Mouse (Mus musculus) MEL (cell line): Measurements from ENCODE around the gene Tut4.

Source experiments
- BHLHE40 ChIP-seq: IDR thresholded peaks from 2 replicates; pipeline ENCODE4 v1.6.1; 2012; ENCODE audit warnings: low read depth, mild to moderate bottlenecking, inconsistent platforms, low read length, improper control_type of control experiment, borderline replicate concordance
- CTCF ChIP-seq, 3 experiments: IDR thresholded peaks in 2 of 3; conservative IDR thresholded peaks in 1 of 3; 2 replicates each; pipeline ENCODE4 v1.5.1; 2011 to 2012; ENCODE audit warnings: low read length in 3 of 3, low read depth in 2 of 3, mild to moderate bottlenecking in 2 of 3, improper control_type of control experiment in 1 of 3, inconsistent platforms in 1 of 3, mixed read lengths in 1 of 3, moderate library complexity in 1 of 3; ENCODE audit not compliant: control insufficient read depth in 1 of 3, insufficient read depth in 1 of 3, poor library complexity in 1 of 3, severe bottlenecking in 1 of 3
- E2F4 ChIP-seq: IDR thresholded peaks from 2 replicates; pipeline ENCODE4 v1.6.1; 2011; ENCODE audit warnings: low read depth, low read length, improper control_type of control experiment, borderline replicate concordance
- ELF1 ChIP-seq: IDR thresholded peaks from 2 replicates; pipeline ENCODE4 v1.6.1; 2014; ENCODE audit warnings: low read depth, mild to moderate bottlenecking, inconsistent platforms, low read length, improper control_type of control experiment, moderate library complexity
- EP300 ChIP-seq, 2 experiments: IDR thresholded peaks; 2 replicates each; pipeline ENCODE4 v1.6.1; 2011; ENCODE audit warnings: improper control_type of control experiment in 2 of 2, low read length in 2 of 2, low read depth in 1 of 2, mild to moderate bottlenecking in 1 of 2
- MAX ChIP-seq: IDR thresholded peaks from 2 replicates; pipeline ENCODE4 v1.6.1; 2011; ENCODE audit warnings: low read length, improper control_type of control experiment
- MAZ ChIP-seq: IDR thresholded peaks from 2 replicates; pipeline ENCODE4 v1.6.1; 2012; ENCODE audit warnings: low read depth, mild to moderate bottlenecking, inconsistent platforms, low read length, improper control_type of control experiment
- POLR2A ChIP-seq, 2 experiments: IDR thresholded peaks; 2 replicates each; pipeline ENCODE4 v1.6.1; 2011 to 2012; ENCODE audit warnings: low read length in 2 of 2, mild to moderate bottlenecking in 2 of 2, control low read depth in 1 of 2, improper control_type of control experiment in 1 of 2, low read depth in 1 of 2, moderate library complexity in 1 of 2; ENCODE audit not compliant: control insufficient read depth in 1 of 2, insufficient read depth in 1 of 2, poor library complexity in 1 of 2
- TCF12 ChIP-seq: IDR thresholded peaks from 2 replicates; pipeline ENCODE4 v1.6.1; 2014; ENCODE audit warnings: low read depth, mild to moderate bottlenecking, inconsistent platforms, low read length, improper control_type of control experiment, moderate library complexity
- USF1 ChIP-seq: IDR thresholded peaks from 2 replicates; pipeline ENCODE4 v1.6.1; 2014; ENCODE audit warnings: low read depth, mild to moderate bottlenecking, inconsistent platforms, low read length, improper control_type of control experiment, moderate library complexity
- ZMIZ1 ChIP-seq: IDR thresholded peaks from 2 replicates; pipeline ENCODE4 v1.6.1; 2012; ENCODE audit warnings: low read depth, mild to moderate bottlenecking, inconsistent platforms, low read length, improper control_type of control experiment, moderate library complexity
- ZNF384 ChIP-seq: IDR thresholded peaks from 2 replicates; pipeline ENCODE4 v1.6.1; 2012; ENCODE audit warnings: low read depth, mild to moderate bottlenecking, inconsistent platforms, low read length, improper control_type of control experiment

DNA sequence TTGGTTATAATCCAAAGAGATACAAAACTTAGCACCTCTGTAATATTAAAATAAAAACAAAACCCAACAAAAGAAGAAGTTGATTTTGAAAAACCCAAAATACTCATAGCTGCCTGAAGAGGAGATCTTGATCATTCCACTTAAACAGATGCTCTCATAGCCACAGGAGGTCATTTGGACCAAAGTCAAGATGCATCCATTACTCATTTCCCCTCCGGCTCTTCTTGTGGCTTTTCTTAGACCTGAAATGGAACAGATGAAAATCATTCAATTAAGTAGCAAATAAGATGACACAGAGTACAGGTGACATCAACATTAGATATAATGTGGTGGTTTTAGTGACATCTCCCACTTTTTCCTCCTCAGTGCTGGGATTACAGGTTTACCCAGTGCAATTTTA lies 105.8 kb downstream of the Tut4 start:
- TF ChIP-seq CTCF (IDR thresholded peaks at IDR 0.05 in 2 of 3, conservative IDR thresholded peaks at IDR 0.05 in 1 of 3; ENCODE audit: control insufficient read depth in 1 of 3, insufficient read depth in 1 of 3, low read depth in 2 of 3, low read length in 3 of 3, poor library complexity in 1 of 3, severe bottlenecking in 1 of 3) (no peak), ZMIZ1 (no peak), TCF12 (no peak), ELF1 (no peak), ZNF384 (no peak), POLR2A (IDR thresholded peaks at IDR 0.05; ENCODE audit: control insufficient read depth in 1 of 2, insufficient read depth in 1 of 2, low read depth in 1 of 2, low read length in 2 of 2, poor library complexity in 1 of 2) (no peak), E2F4 (no peak), USF1 (no peak), BHLHE40 (no peak), MAZ (no peak), EP300 (IDR thresholded peaks at IDR 0.05; ENCODE audit: low read depth in 1 of 2, low read length in 2 of 2) (no peak), MAX (no peak)
